Mouse (Mus musculus) intestine, postnatal 0 days (tissue): ENCODE data around the gene Tmem91. TPM values are rescaled to one million over a fixed set of nuclear protein-coding genes. Genes with fewer than 3 reads are reported as not detected.
"Not testable (repeated sequence)": the region's sequence is repeated elsewhere in the genome, so short reads cannot be mapped to it uniquely, and the experiment has no call there.

Experiments used
- ATAC-seq: fragments of 200-750 bp; cut with Nextera tagmentation; 2 replicates; pipeline ENCODE4 v1.8.0; 2017; ENCODE audit warnings: mild to moderate bottlenecking, moderate TSS enrichment, moderate library complexity
- H3K27ac ChIP-seq: fragments of 300-500 bp; sonication (generic); 2 replicates; pipeline ENCODE4 v1.5.1; 2014; ENCODE audit warnings: mild to moderate bottlenecking, low read depth, low read length, moderate library complexity
- H3K27me3 ChIP-seq: fragments of 300-500 bp; sonication (generic); replicated peaks from 2 replicates; pipeline ENCODE4 v1.6.1; 2014; ENCODE audit warnings: low read length, mixed read lengths; ENCODE audit not compliant: control insufficient read depth, insufficient read depth
- H3K36me3 ChIP-seq: fragments of 300-500 bp; sonication (generic); 2 replicates; pipeline ENCODE4 v1.6.1; 2014; ENCODE audit warnings: mild to moderate bottlenecking, moderate library complexity; ENCODE audit not compliant: control insufficient read depth, insufficient read depth
- H3K4me1 ChIP-seq: fragments of 300-500 bp; sonication (generic); replicated peaks from 2 replicates; pipeline ENCODE4 v1.6.1; 2014; ENCODE audit warnings: antibody characterized with exemption, low read length, mixed read lengths; ENCODE audit not compliant: control insufficient read depth, insufficient read depth
- H3K4me2 ChIP-seq: fragments of 300-500 bp; sonication (generic); replicated peaks from 2 replicates; pipeline ENCODE4 v1.6.1; 2014; ENCODE audit warnings: low read depth, mild to moderate bottlenecking, moderate library complexity
- H3K4me3 ChIP-seq: fragments of 300-500 bp; sonication (generic); 2 replicates; pipeline ENCODE4 v1.5.1; 2014; ENCODE audit warnings: low read depth, low read length
- H3K9ac ChIP-seq: fragments of 300-500 bp; sonication (generic); 2 replicates; pipeline ENCODE4 v1.6.1; 2014; ENCODE audit warnings: mild to moderate bottlenecking, low read depth, low read length
- H3K9me3 ChIP-seq: fragments of 300-500 bp; sonication (generic); 2 replicates; pipeline ENCODE4 v1.6.1; 2016; ENCODE audit warnings: mixed run types; ENCODE audit not compliant: control insufficient read depth
- CTCF ChIP-seq: sonication (generic); IDR thresholded peaks from 2 replicates; pipeline ENCODE4 v1.5.1; 2016; ENCODE audit warnings: low read depth, mild to moderate bottlenecking, control low read depth, antibody characterized with exemption, moderate library complexity
- WGBS: fragments of 180-500 bp; shearing (Covaris S2); extraction: QIAGEN DNeasy Blood & Tissue Kit; methylation state at CpG from one replicate; pipeline ENCODE4 v1.1.7; 2014; 5-methylcytosine and 5-hydroxymethylcytosine counted together
- polyA plus RNA-seq: library from polyadenylated mRNA; unstranded; fragments of >200 nt; fragmentation: Nextera tagmentation; extraction: Ambion mirVana; gene quantifications from 2 replicates; pipeline ENCODE4 v1.2.1, GENCODE M21; 2015

Tmem91 gene
- polyA plus RNA-seq, result 0.61 and 1.3 TPM in 2 replicates

DNA sequence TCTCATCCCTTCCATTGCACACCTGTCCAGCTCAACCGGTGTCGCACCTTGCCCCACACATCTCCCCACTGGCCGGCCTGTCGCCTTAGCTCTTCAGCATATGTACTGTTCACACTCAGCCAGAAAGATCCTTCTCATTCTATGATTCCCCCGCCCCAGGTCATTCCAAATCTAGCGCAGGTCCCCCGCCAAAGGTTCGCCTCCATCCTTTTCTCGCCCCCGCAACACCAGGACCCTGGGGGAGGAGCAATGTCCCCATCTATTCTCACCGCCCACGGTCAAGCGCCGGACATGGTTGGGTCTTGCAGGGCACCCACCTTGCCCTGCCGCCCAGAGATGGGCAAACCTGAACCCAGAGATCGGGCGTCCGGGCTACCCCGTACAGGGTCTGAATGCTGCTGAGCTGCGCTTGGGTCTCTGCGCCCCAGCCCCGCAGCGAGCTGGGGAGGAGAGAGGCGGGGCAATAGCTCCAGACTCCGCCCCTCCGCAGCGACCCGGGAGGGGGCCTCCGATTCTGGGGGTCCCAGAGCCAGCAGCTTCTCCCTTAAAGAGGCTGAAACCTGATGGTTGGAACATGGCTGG lies at the start of gene Tmem91:
TSS of gene Tmem91 (minus strand) at position 448 of the 582 bp plus-strand sequence.
- no peak within 1 kb of the TSS for H3K9ac ChIP-seq
- no peak for ATAC-seq
- peaks cover 19% of the 10 kb centered on the region for H3K27me3 ChIP-seq
- no peak for TF ChIP-seq CTCF
- 0 out of 2 replicates have a peak, but pooled peaks cover 3% of the 10 kb centered on the region for H3K4me1 ChIP-seq
- WGBS, result 3% methylated on average over 29 of the region's 29 CpGs
- H3K4me2 ChIP-seq, result peak within 1 kb of the TSS; percentile 59
- no peak within 1 kb of the TSS for H3K27ac ChIP-seq
- H3K36me3 ChIP-seq, result no peaks in the 10 kb centered on the region; the same call in 1 of the 2 replicates
- H3K9me3 ChIP-seq, result no peaks in the 10 kb centered on the region
- H3K4me3 ChIP-seq, result peak within 1 kb of the TSS; percentile 34

DNA sequence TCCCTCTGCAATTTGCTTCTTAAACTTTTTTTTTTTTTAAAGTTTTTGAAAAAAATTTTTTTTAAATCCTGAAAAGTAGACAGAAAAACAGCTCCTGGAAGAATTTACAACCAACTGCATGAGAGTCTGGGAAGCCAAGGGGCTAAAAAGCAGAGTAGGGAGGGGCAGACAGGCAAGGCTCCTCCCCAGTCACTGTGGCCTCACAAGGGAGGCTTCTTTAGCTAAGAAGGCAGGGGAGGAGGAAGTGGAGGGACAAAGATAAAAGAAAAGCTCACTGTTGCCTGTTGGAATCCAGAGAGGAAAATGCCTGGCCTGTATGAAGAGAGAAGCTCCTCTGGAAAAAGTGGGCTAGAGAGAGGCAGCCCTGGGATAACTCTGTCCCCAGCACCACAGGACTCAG lies 46.8 kb upstream of the Tmem91 start:
- not testable (repeated sequence) for H3K9me3 ChIP-seq, H3K4me3 ChIP-seq, H3K9ac ChIP-seq, H3K4me2 ChIP-seq, H3K27ac ChIP-seq, H3K27me3 ChIP-seq, ATAC-seq, H3K4me1 ChIP-seq
- H3K36me3 ChIP-seq, result peaks cover 58% of the 10 kb centered on the region

DNA sequence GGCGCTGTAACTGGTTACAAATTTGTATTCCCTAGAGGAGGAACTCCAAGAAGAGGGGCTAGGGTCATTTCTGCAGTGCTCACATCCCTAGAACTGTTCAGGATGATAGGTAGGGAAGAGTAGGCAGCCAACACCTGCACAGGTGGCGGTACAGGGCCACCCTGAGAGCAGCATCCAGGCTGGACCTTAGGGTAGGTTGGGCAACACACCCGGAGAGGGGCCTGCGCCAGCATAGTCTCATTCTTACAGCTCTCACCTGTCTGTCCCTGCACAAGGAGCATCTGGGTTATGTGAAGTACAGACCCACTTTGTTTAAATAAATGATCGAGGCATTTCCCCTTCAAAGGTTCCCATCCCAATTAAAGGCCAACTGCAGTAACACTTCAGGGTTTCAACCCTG lies 45.8 kb upstream of the Tmem91 start:
- Histone ChIP-seq H3K4me3 (no peak overlapping the region), H3K27me3 (no peaks in the 10 kb centered on the region), H3K9me3 (no peaks in the 10 kb centered on the region), H3K4me1 (no peaks in the 10 kb centered on the region; the same call in 1 of the 2 replicates), H3K4me2 (no peak overlapping the region), H3K36me3 (peaks cover 56% of the 10 kb centered on the region), H3K9ac (no peak overlapping the region), H3K27ac (no peak overlapping the region)
- ATAC-seq, result no peak
- WGBS, result 88% methylated on average over 5 of the region's 5 CpGs
- TF ChIP-seq CTCF, result no peak

DNA sequence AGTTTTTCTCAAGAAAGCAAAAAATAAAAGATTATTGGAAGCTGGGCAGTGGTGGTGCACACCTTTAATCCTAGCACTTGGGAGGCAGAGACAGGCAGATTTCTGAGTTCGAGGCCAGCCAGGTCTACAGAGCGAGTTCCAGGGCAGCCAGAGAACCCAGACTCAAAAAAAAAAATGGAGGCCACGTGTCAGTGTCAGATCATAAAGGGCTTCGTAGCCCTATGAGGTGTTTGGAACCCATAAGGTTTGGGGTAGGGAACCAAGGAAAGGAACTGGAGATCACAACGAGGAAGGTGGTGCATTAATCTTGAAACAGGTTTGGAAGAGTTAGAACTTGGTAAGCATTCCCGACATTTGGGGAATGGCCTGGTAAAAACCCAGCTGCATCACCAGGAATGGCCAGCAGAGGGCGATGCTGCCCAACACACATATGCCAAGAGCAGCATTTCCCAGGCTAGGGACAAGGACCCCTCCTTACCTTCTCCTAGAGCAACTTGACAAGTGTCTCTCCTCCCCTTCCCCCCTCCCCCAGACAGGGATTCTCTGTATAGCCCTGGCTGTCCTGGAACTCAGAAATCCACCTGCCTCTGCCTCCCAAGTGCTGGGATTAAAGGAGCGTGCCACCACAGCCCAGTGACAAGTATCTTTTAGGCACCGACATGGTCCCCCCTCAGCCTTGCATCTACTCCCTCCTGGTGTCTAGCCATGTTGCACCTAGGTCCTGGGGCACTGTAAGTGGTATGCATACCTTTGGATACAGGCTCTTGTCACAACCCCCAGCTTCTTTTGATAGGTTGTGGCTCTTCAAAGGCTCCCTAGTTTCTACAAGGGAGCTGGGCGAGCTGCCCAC lies 45.0 kb upstream of the Tmem91 start:
- ATAC-seq, result no peak
- no peaks in the 10 kb centered on the region for H3K9me3 ChIP-seq
- no peaks in the 10 kb centered on the region; the same call in 1 of the 2 replicates for H3K4me1 ChIP-seq
- H3K36me3 ChIP-seq, result peaks cover 56% of the 10 kb centered on the region
- no peak overlapping the region for H3K4me2 ChIP-seq
- H3K27ac ChIP-seq, result no peak overlapping the region
- H3K4me3 ChIP-seq, result no peak overlapping the region
- H3K9ac ChIP-seq, result no peak overlapping the region
- H3K27me3 ChIP-seq, result no peaks in the 10 kb centered on the region
- peak; percentile 95 for TF ChIP-seq CTCF
- 60% methylated on average over 10 of the region's 10 CpGs for WGBS

DNA sequence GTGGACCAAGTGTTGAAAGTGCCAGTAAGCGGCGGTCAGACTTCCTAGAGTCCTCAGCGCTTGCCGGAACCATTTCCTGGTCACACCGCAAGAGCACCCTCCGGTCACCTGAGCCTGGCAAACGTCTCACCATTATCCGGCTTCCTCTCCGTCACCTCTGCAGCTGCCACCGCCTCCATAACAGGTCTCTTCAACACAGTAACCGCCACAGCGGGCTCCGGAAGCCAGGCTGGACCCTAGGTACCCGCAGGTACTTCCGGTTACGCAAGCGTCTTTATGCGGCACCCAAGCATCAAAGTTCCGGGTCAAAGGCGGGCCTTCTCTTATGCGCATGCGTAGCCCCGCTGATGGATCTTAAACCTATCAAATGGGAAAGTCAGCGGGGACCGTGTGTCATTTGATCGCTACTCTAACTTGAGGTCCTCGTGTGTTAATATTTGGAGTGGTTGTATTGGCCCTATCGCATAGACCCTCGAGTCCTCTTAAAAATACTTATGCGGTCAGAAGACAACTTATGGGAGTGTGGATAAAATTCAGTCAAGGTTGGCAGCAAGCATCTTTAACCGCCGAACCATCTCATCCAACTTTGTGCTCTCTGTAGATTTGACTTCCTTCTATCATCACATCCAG lies 43.9 kb upstream of the Tmem91 start, which contains the start of gene Ccdc97:
TSS of gene Ccdc97 (minus strand) at position 301 of the 630 bp plus-strand sequence.
- TF ChIP-seq CTCF, result peak; percentile 4; the same call in 1 of the 2 replicates
- Histone ChIP-seq H3K4me3 (peak within 1 kb of the TSS; percentile 51), H3K4me1 (no peaks in the 10 kb centered on the region; the same call in 1 of the 2 replicates), H3K27ac (peak within 1 kb of the TSS; percentile 76), H3K27me3 (no peaks in the 10 kb centered on the region), H3K36me3 (peaks cover 56% of the 10 kb centered on the region), H3K4me2 (peak within 1 kb of the TSS; percentile 68), H3K9ac (peak within 1 kb of the TSS; percentile 52), H3K9me3 (no peaks in the 10 kb centered on the region)
- ATAC-seq, result peak; percentile 81
- 3% methylated on average over 32 of the region's 32 CpGs for WGBS

DNA sequence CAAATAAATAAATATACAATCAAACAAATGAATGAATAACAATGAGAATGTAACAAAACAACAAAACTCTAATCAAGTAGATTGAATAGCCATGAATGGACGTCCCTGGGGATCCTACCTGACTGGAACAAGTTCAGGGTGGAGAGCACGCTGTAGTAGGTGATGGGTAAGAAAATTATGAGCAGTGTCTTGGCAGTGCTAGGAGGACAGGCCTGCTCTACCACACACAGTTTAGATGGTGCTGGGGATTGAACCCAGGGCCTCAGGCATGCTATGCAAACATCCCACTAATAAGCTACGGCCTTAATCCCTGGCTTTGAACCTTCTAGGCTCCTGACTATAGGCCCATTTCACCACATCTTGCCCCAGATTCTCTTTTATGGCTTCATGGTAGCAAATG lies 42.5 kb upstream of the Tmem91 start:
- Histone ChIP-seq H3K9ac (no peak overlapping the region), H3K4me2 (peak overlapping the region; percentile 68), H3K9me3 (no peaks in the 10 kb centered on the region), H3K4me1 (no peaks in the 10 kb centered on the region; the same call in 1 of the 2 replicates), H3K27me3 (no peaks in the 10 kb centered on the region), H3K4me3 (no peak overlapping the region), H3K36me3 (peaks cover 61% of the 10 kb centered on the region), H3K27ac (no peak overlapping the region)
- TF ChIP-seq CTCF, result no peak
- no peak for ATAC-seq
- 86% methylated on average over 3 of the region's 3 CpGs for WGBS
